Mouse (Mus musculus) ES-Bruce4 (cell line): ENCODE results near the gene Ppfia1.

Source experiments
- CTCF ChIP-seq: IDR thresholded peaks from one replicate; pipeline ENCODE4 v1.8.1; 2011; ENCODE audit warnings: low read depth, low read length
- EP300 ChIP-seq: IDR thresholded peaks from 2 replicates; pipeline ENCODE4 v1.6.1; 2011; ENCODE audit warnings: low read depth, low read length; ENCODE audit not compliant: insufficient read depth
- POLR2A ChIP-seq: IDR thresholded peaks from one replicate; pipeline ENCODE4 v1.8.1; 2011; ENCODE audit warnings: low read length; ENCODE audit not compliant: insufficient read depth

DNA sequence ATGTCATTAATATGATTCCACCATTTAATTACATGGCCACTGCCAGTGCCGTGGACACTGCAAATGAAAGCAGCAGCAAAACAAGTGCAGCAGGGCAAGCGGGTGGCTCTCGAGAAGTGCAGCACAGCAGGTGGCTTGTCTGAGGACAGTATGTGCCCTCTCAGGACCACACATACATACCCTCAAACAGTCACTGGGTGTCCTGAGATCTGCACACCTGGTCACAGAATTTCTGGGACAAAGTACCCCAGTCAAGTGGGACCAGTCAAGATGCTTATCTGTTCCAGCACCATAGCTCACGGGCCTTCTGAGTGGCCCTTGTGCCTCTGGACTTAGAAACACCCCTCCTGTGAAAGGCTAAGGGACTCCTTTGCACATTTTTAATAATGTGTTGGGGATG is 49.6 kb downstream of the Ppfia1 start:
- TF ChIP-seq CTCF = no peak
- no peak for TF ChIP-seq EP300
- TF ChIP-seq POLR2A = no peak
